Mouse (Mus musculus): ENCODE results near the gene Lamb2. TPM values are rescaled to one million over a fixed set of nuclear protein-coding genes. Genes with fewer than 3 reads are reported as not detected.

The Lamb2 gene
- polyA plus RNA-seq, 1 experiment from 2014 or later, result 11.3 TPM

DNA sequence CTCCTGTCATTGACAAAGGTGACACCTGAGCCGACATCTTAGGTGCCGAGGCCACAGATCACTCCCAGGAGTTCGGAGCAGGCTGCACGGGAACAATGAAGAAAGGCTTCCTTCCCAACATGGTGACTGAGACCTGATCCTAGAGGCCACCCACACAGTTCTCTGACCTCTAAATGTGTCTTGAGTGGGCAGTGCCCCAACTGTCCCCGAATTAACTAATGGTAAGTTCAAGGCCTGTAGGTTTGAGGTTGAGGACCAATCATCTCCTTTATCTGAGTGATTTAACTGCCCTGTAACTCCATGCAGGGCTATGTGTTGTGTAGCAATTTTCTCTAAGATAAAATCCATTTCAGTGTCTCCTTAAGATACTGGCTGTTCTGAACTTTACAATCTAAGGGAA lies 10.1 kb upstream of the Lamb2 start:
- H3K36me3 ChIP-seq (ENCODE audit: control insufficient read depth, insufficient read depth, low read length), result no peaks in the 10 kb centered on the region; the same call in 1 of the 2 replicates
- H3K27me3 ChIP-seq (ENCODE audit: control insufficient read depth, insufficient read depth, low read length), result no peaks in the 10 kb centered on the region
- ATAC-seq (ENCODE audit: low FRiP score), result no peak
- H3K9ac ChIP-seq (ENCODE audit: low read depth, low read length), result no peak overlapping the region
- H3K4me1 ChIP-seq (replicated peaks; ENCODE audit: control insufficient read depth, insufficient read depth, low read length), result no peaks in the 10 kb centered on the region
- no peak overlapping the region for H3K4me2 ChIP-seq (replicated peaks; ENCODE audit: low read depth, low read length)
- no peak overlapping the region for H3K27ac ChIP-seq (ENCODE audit: low read depth, low read length)
- whole genome bisulfite sequencing, result 82% methylated on average over 5 of the region's 5 CpGs
- H3K9me3 ChIP-seq (ENCODE audit: control insufficient read depth, low read length), result no peaks in the 10 kb centered on the region
- DNase-seq (ENCODE audit: low spot score), result no peak
- H3K4me3 ChIP-seq (ENCODE audit: low read depth, low read length), result no peak overlapping the region

GRCm38 (mm10) chr9:108469845-108470244 lies 9.7 kb upstream of the Lamb2 start:
- WGBS, result 85% methylated on average over 4 of the region's 4 CpGs
- H3K4me2 ChIP-seq (replicated peaks; ENCODE audit: low read depth, low read length), result no peak overlapping the region

GRCm38 (mm10) chr9:108474528-108474927 lies 5.0 kb upstream of the Lamb2 start:
- 54% methylated on average over 1 of the region's 1 CpGs for WGBS
- Histone ChIP-seq H3K27me3 (ENCODE audit: control insufficient read depth, insufficient read depth, low read length) (no peaks in the 10 kb centered on the region), H3K4me1 (replicated peaks; ENCODE audit: control insufficient read depth, insufficient read depth, low read length) (no peaks in the 10 kb centered on the region; the same call in 1 of the 2 replicates), H3K4me2 (replicated peaks; ENCODE audit: low read depth, low read length) (no peak overlapping the region), H3K9me3 (ENCODE audit: control insufficient read depth, low read length) (no peaks in the 10 kb centered on the region), H3K27ac (ENCODE audit: low read depth, low read length) (no peak overlapping the region), H3K9ac (ENCODE audit: low read depth, low read length) (no peak overlapping the region), H3K4me3 (ENCODE audit: low read depth, low read length) (no peak overlapping the region), H3K36me3 (ENCODE audit: control insufficient read depth, insufficient read depth, low read length) (no peaks in the 10 kb centered on the region)
- ATAC-seq (ENCODE audit: low FRiP score), result no peak
- DNase-seq (ENCODE audit: low spot score), result no peak

More at GRCm38 (mm10) chr9:108469845-108470244, 9.7 kb upstream of the Lamb2 start:
- no peaks in the 10 kb centered on the region for H3K4me1 ChIP-seq (replicated peaks; ENCODE audit: control insufficient read depth, insufficient read depth, low read length)
- H3K4me3 ChIP-seq (ENCODE audit: low read depth, low read length), result no peak overlapping the region
- ATAC-seq (ENCODE audit: low FRiP score), result no peak
- no peak for DNase-seq (ENCODE audit: low spot score)
- no peak overlapping the region for H3K9ac ChIP-seq (ENCODE audit: low read depth, low read length)
- no peaks in the 10 kb centered on the region for H3K27me3 ChIP-seq (ENCODE audit: control insufficient read depth, insufficient read depth, low read length)
- no peaks in the 10 kb centered on the region for H3K9me3 ChIP-seq (ENCODE audit: control insufficient read depth, low read length)
- H3K36me3 ChIP-seq (ENCODE audit: control insufficient read depth, insufficient read depth, low read length), result no peaks in the 10 kb centered on the region; the same call in 1 of the 2 replicates
- H3K27ac ChIP-seq (ENCODE audit: low read depth, low read length), result no peak overlapping the region

- no peaks in the 10 kb centered on the region for H3K36me3 ChIP-seq (ENCODE audit: control insufficient read depth, insufficient read depth, low read length)
- H3K27ac ChIP-seq (ENCODE audit: low read depth, low read length), result 0 out of 2 replicates have a peak overlapping the region, but pooled peaks have one; percentile 14
- H3K27me3 ChIP-seq (ENCODE audit: control insufficient read depth, insufficient read depth, low read length), result no peaks in the 10 kb centered on the region
- peak; percentile 70; the same call in 1 of the 2 replicates for ATAC-seq (ENCODE audit: low FRiP score)
- peak overlapping the region; percentile 34 for H3K4me3 ChIP-seq (ENCODE audit: low read depth, low read length)
- peaks cover 3% of the 10 kb centered on the region; the same call in 1 of the 2 replicates for H3K4me1 ChIP-seq (replicated peaks; ENCODE audit: control insufficient read depth, insufficient read depth, low read length)
- WGBS, result under 1% methylated on average over 20 of the region's 20 CpGs
- H3K9ac ChIP-seq (ENCODE audit: low read depth, low read length), result peak overlapping the region; percentile 31; the same call in 1 of the 2 replicates
- DNase-seq (ENCODE audit: low spot score), result peak; percentile 85
- H3K9me3 ChIP-seq (ENCODE audit: control insufficient read depth, low read length), result no peaks in the 10 kb centered on the region
- peak overlapping the region; percentile 51 for H3K4me2 ChIP-seq (replicated peaks; ENCODE audit: low read depth, low read length)
These were observed 839 bp upstream of the Lamb2 start for GRCm38 (mm10) chr9:108478638-108479156.

DNA sequence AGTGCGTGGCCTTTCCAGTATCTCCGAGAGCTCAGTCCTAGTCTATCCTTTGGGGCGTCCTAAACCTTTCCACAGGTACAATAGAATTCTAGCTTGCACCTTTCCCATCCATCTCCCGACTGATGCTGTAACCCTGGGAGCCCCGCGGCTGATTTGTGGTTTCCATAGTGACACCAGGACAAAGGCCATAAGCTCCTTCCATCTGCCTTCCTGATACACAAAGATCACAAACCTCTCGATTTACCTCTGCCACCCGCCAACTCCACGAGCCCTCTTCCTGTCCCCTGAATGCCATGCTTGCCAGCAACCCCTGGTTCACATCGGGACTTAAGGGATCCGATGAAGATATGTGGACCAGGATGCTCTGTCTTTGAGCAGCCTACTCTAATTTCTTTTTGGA lies 295 bp upstream of the Lamb2 start:
- peak overlapping the region; percentile 34 for H3K4me3 ChIP-seq (ENCODE audit: low read depth, low read length)
- no peaks in the 10 kb centered on the region for H3K36me3 ChIP-seq (ENCODE audit: control insufficient read depth, insufficient read depth, low read length)
- H3K4me2 ChIP-seq (replicated peaks; ENCODE audit: low read depth, low read length), result peak overlapping the region; percentile 51
- 0 out of 2 replicates have a peak overlapping the region, but pooled peaks have one; percentile 15 for H3K9ac ChIP-seq (ENCODE audit: low read depth, low read length)
- H3K4me1 ChIP-seq (replicated peaks; ENCODE audit: control insufficient read depth, insufficient read depth, low read length), result peaks cover 3% of the 10 kb centered on the region; the same call in 1 of the 2 replicates
- peak; percentile 57 for DNase-seq (ENCODE audit: low spot score)
- WGBS, result 36% methylated on average over 11 of the region's 11 CpGs
- ATAC-seq (ENCODE audit: low FRiP score), result peak; percentile 44
- H3K9me3 ChIP-seq (ENCODE audit: control insufficient read depth, low read length), result no peaks in the 10 kb centered on the region
- no peaks in the 10 kb centered on the region for H3K27me3 ChIP-seq (ENCODE audit: control insufficient read depth, insufficient read depth, low read length)
- no peak overlapping the region for H3K27ac ChIP-seq (ENCODE audit: low read depth, low read length)

- Histone ChIP-seq H3K9ac (ENCODE audit: low read depth, low read length) (no peak overlapping the region), H3K36me3 (ENCODE audit: control insufficient read depth, insufficient read depth, low read length) (no peaks in the 10 kb centered on the region), H3K4me1 (replicated peaks; ENCODE audit: control insufficient read depth, insufficient read depth, low read length) (peaks cover 3% of the 10 kb centered on the region; the same call in 1 of the 2 replicates), H3K4me2 (replicated peaks; ENCODE audit: low read depth, low read length) (no peak overlapping the region), H3K27ac (ENCODE audit: low read depth, low read length) (no peak overlapping the region), H3K4me3 (ENCODE audit: low read depth, low read length) (0 out of 2 replicates have a peak overlapping the region, but pooled peaks have one; percentile 4), H3K27me3 (ENCODE audit: control insufficient read depth, insufficient read depth, low read length) (no peaks in the 10 kb centered on the region), H3K9me3 (ENCODE audit: control insufficient read depth, low read length) (no peaks in the 10 kb centered on the region)
- WGBS, result 92% methylated on average over 28 of the region's 28 CpGs
- no peak for DNase-seq (ENCODE audit: low spot score)
- no peak for ATAC-seq (ENCODE audit: low FRiP score)
These were observed 1.4 kb downstream of the Lamb2 start for GRCm38 (mm10) chr9:108480813-108481519.

GRCm38 (mm10) chr9:108481520-108482210 lies 2.1 kb downstream of the Lamb2 start:
- no peak overlapping the region for H3K4me2 ChIP-seq (replicated peaks; ENCODE audit: low read depth, low read length)
- 90% methylated on average over 19 of the region's 19 CpGs for WGBS

GRCm38 (mm10) chr9:108483051-108483790 lies 3.7 kb downstream of the Lamb2 start:
- DNase-seq (ENCODE audit: low spot score), result no peak
- H3K4me3 ChIP-seq (ENCODE audit: low read depth, low read length), result no peak overlapping the region

More at GRCm38 (mm10) chr9:108481520-108482210, 2.1 kb downstream of the Lamb2 start:
- H3K9me3 ChIP-seq (ENCODE audit: control insufficient read depth, low read length), result no peaks in the 10 kb centered on the region
- peaks cover 3% of the 10 kb centered on the region; the same call in 1 of the 2 replicates for H3K4me1 ChIP-seq (replicated peaks; ENCODE audit: control insufficient read depth, insufficient read depth, low read length)
- DNase-seq (ENCODE audit: low spot score) (no peak), ATAC-seq (ENCODE audit: low FRiP score) (no peak)
- H3K9ac ChIP-seq (ENCODE audit: low read depth, low read length), result no peak overlapping the region
- no peaks in the 10 kb centered on the region for H3K36me3 ChIP-seq (ENCODE audit: control insufficient read depth, insufficient read depth, low read length)
- no peaks in the 10 kb centered on the region for H3K27me3 ChIP-seq (ENCODE audit: control insufficient read depth, insufficient read depth, low read length)
- no peak overlapping the region for H3K4me3 ChIP-seq (ENCODE audit: low read depth, low read length)
- no peak overlapping the region for H3K27ac ChIP-seq (ENCODE audit: low read depth, low read length)

More at GRCm38 (mm10) chr9:108483051-108483790, 3.7 kb downstream of the Lamb2 start:
- Histone ChIP-seq H3K27me3 (ENCODE audit: control insufficient read depth, insufficient read depth, low read length) (no peaks in the 10 kb centered on the region), H3K9me3 (ENCODE audit: control insufficient read depth, low read length) (no peaks in the 10 kb centered on the region), H3K9ac (ENCODE audit: low read depth, low read length) (no peak overlapping the region), H3K27ac (ENCODE audit: low read depth, low read length) (no peak overlapping the region), H3K4me1 (replicated peaks; ENCODE audit: control insufficient read depth, insufficient read depth, low read length) (peaks cover 3% of the 10 kb centered on the region; the same call in 1 of the 2 replicates), H3K4me2 (replicated peaks; ENCODE audit: low read depth, low read length) (no peak overlapping the region), H3K36me3 (ENCODE audit: control insufficient read depth, insufficient read depth, low read length) (no peaks in the 10 kb centered on the region)
- no peak for ATAC-seq (ENCODE audit: low FRiP score)
- 93% methylated on average over 18 of the region's 18 CpGs for WGBS

All from hindbrain, embryonic 11.5 days (tissue).